Mouse (Mus musculus): ENCODE results near the gene Tubgcp3. TPM values are rescaled to one million over a fixed set of nuclear protein-coding genes. Genes with fewer than 3 reads are reported as not detected.
"Not testable (repeated sequence)": the region's sequence is repeated elsewhere in the genome, so short reads cannot be mapped to it uniquely, and the experiment has no call there.

Tubgcp3 gene
- polyA plus RNA-seq, 1 experiment from 2014 or later: 52.7 TPM

DNA sequence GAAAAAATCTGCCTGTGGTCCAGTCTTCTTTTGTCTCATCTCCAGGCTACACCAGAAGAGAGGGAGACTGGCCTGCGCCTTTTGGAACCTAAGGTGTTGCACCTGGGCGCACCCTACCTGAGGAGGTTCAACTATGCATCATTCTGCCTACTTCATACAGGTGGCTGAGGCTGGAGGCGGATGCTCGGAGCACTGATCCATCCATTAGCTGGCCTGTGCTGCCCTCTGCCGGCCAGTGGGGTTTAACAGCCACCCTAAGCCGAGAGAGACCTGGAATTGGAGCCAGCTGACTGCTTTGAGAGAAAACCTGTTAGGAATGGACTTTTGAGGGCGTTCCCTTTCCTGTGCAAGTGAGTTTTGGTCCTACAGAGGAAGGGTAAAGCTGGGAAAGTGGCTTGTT, 5.5 kb upstream of the Tubgcp3 start:
- Histone ChIP-seq H3K9ac (ENCODE audit: low read depth, low read length) (no peak overlapping the region), H3K4me3 (ENCODE audit: low read length) (no peak overlapping the region), H3K4me1 (ENCODE audit: control insufficient read depth, insufficient read depth, low read length) (no peaks in the 10 kb centered on the region), H3K9me3 (ENCODE audit: control insufficient read depth, low read length) (no peaks in the 10 kb centered on the region), H3K36me3 (ENCODE audit: control insufficient read depth, insufficient read depth, low read length) (no peaks in the 10 kb centered on the region), H3K4me2 (replicated peaks; ENCODE audit: low read depth, low read length) (no peak overlapping the region), H3K27me3 (ENCODE audit: control insufficient read depth, insufficient read depth, low read length) (no peaks in the 10 kb centered on the region), H3K27ac (ENCODE audit: low read depth, low read length) (no peak overlapping the region)
- ATAC-seq (ENCODE audit: low FRiP score, low TSS enrichment): peak; percentile 58
- 4% methylated on average over 7 of the region's 7 CpGs for WGBS

DNA sequence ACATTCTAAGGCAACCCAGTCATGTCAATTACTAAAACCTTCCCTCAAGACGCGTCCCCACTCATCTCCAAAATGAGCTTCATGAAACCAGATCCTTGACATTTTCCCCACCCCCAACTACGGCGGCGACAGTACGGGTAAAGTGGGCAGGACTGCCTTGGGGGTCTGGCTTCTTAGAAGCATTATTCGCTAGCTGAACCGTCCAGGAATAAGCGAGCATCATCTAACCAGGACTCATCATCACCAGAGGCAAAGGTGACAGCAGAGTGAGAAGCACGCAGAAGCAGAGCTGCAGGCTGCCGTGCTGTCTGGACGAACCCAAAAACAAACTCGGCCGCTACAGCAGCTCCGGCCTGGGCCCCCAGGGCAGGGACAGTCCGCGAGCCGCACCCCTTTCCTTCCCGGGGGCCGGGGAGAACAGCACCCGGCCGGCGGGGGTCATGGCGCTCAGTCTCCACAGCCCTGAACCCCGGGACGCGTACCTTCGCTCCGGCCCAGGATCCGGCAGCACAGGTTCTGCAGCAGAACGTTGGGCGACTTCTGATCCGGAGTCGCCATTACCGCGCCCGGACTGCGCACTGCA, 484 bp downstream of the Tubgcp3 start:
- H3K27ac ChIP-seq (ENCODE audit: low read depth, low read length): peak overlapping the region; percentile 65; the same call in 1 of the 2 replicates
- WGBS: 0% methylated on average over 38 of the region's 38 CpGs
- H3K27me3 ChIP-seq (ENCODE audit: control insufficient read depth, insufficient read depth, low read length): no peaks in the 10 kb centered on the region
- peak overlapping the region; percentile 94 for H3K4me3 ChIP-seq (ENCODE audit: low read length)
- H3K36me3 ChIP-seq (ENCODE audit: control insufficient read depth, insufficient read depth, low read length): no peaks in the 10 kb centered on the region
- peak; percentile 73; the same call in 1 of the 2 replicates for ATAC-seq (ENCODE audit: low FRiP score, low TSS enrichment)
- H3K4me1 ChIP-seq (ENCODE audit: control insufficient read depth, insufficient read depth, low read length): peaks cover 9% of the 10 kb centered on the region; the same call in 1 of the 2 replicates
- peak overlapping the region; percentile 73 for H3K4me2 ChIP-seq (replicated peaks; ENCODE audit: low read depth, low read length)
- H3K9ac ChIP-seq (ENCODE audit: low read depth, low read length): peak overlapping the region; percentile 91
- no peaks in the 10 kb centered on the region for H3K9me3 ChIP-seq (ENCODE audit: control insufficient read depth, low read length)

DNA sequence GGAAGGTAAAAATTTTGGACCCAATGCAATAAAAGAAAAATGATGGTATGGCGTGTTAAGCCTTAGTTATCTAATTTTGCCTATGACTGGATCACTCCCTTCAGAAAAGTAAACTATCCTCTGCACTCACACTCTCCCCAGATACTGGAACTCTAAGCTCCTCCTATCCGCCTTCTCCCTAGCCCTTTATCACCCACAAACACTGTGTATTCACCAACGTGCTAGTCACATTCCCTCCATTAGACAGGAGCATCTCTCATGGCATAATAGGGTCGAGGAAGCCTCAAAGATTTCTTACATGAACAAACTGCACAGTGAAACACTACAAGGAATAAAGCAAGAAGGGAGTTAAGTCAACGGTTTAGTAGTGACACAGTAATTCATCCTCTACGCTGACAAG, 1.1 kb downstream of the Tubgcp3 start:
- H3K9me3 ChIP-seq (ENCODE audit: control insufficient read depth, low read length): no peaks in the 10 kb centered on the region
- H3K27me3 ChIP-seq (ENCODE audit: control insufficient read depth, insufficient read depth, low read length): no peaks in the 10 kb centered on the region
- 34% methylated on average over 6 of the region's 6 CpGs for WGBS
- no peak overlapping the region for H3K27ac ChIP-seq (ENCODE audit: low read depth, low read length)
- H3K9ac ChIP-seq (ENCODE audit: low read depth, low read length): peak overlapping the region; percentile 91; the same call in 1 of the 2 replicates
- ATAC-seq (ENCODE audit: low FRiP score, low TSS enrichment): no peak
- no peaks in the 10 kb centered on the region for H3K36me3 ChIP-seq (ENCODE audit: control insufficient read depth, insufficient read depth, low read length)
- peak overlapping the region; percentile 94 for H3K4me3 ChIP-seq (ENCODE audit: low read length)
- peaks cover 9% of the 10 kb centered on the region; the same call in 1 of the 2 replicates for H3K4me1 ChIP-seq (ENCODE audit: control insufficient read depth, insufficient read depth, low read length)
- H3K4me2 ChIP-seq (replicated peaks; ENCODE audit: low read depth, low read length): peak overlapping the region; percentile 73

DNA sequence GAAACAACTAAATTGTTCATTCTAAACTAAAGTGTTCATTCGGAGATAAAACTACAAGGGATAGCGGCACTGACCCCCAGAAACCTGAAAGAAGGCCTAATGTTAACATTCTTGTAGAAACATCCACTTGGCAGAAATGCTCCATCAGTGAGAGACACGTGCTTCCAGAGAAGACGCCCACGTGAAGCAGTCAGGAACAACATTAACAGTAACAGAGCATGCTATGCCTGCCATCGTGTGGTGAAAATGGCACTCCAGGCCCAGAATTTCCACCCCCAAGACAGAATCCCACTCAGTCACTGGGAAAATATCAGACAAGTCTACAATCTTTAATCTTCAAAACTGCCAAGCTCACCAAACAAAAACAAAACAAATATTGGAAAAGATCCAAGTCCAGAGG, 3.2 kb downstream of the Tubgcp3 start:
- peaks cover 9% of the 10 kb centered on the region; the same call in 1 of the 2 replicates for H3K4me1 ChIP-seq (ENCODE audit: control insufficient read depth, insufficient read depth, low read length)
- H3K9me3 ChIP-seq (ENCODE audit: control insufficient read depth, low read length): no peaks in the 10 kb centered on the region
- no peak overlapping the region for H3K27ac ChIP-seq (ENCODE audit: low read depth, low read length)
- H3K4me2 ChIP-seq (replicated peaks; ENCODE audit: low read depth, low read length): no peak overlapping the region
- ATAC-seq (ENCODE audit: low FRiP score, low TSS enrichment): no peak
- no peak overlapping the region for H3K4me3 ChIP-seq (ENCODE audit: low read length)
- no peaks in the 10 kb centered on the region for H3K27me3 ChIP-seq (ENCODE audit: control insufficient read depth, insufficient read depth, low read length)
- 88% methylated on average over 6 of the region's 6 CpGs for WGBS
- no peaks in the 10 kb centered on the region for H3K36me3 ChIP-seq (ENCODE audit: control insufficient read depth, insufficient read depth, low read length)
- no peak overlapping the region for H3K9ac ChIP-seq (ENCODE audit: low read depth, low read length)

DNA sequence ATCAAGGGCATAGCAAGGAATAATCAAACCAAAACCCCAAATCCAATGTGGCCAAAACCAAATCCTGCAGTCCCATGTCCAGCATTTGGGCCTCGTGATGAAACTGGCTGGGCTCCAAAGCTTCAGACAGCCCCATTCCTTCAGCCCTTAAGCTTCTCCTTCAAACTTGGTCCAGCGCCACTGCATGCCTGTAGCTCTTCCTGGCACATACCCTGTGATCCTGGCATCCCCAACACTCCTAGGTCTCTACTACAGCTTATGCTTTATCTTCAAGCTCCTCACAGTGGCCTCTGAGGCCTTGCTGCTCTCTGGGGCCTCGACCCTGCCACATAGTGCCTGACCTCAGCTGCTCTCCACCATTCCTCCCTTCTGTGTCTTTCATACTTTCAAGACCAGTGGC, 5.5 kb downstream of the Tubgcp3 start:
- not testable (repeated sequence) for H3K27me3 ChIP-seq (ENCODE audit: control insufficient read depth, insufficient read depth, low read length); H3K4me2 ChIP-seq (replicated peaks; ENCODE audit: low read depth, low read length); H3K4me3 ChIP-seq (ENCODE audit: low read length); ATAC-seq (ENCODE audit: low FRiP score, low TSS enrichment); H3K9ac ChIP-seq (ENCODE audit: low read depth, low read length); H3K36me3 ChIP-seq (ENCODE audit: control insufficient read depth, insufficient read depth, low read length); H3K4me1 ChIP-seq (ENCODE audit: control insufficient read depth, insufficient read depth, low read length); H3K9me3 ChIP-seq (ENCODE audit: control insufficient read depth, low read length); H3K27ac ChIP-seq (ENCODE audit: low read depth, low read length)
- WGBS: 91% methylated on average over 3 of the region's 3 CpGs

DNA sequence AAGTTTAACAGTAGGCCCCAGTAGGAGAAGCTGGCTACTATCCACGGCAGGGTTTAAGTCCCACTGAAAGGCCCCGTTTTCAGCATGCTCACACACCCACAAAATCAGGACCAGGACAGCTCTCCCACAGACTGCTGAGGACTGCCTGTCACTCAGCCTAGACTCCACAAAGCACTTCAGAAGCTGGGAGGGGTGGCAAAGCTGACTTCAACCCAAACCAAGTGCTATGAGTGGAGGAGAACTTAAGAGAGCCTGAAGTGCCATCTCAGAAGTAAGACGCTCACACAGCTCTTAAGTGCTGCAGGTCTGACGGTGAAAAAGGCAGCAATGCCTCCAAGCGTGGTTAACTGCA, 9.0 kb downstream of the Tubgcp3 start:
- Histone ChIP-seq H3K27ac (ENCODE audit: low read depth, low read length) (no peak overlapping the region), H3K9me3 (ENCODE audit: control insufficient read depth, low read length) (no peaks in the 10 kb centered on the region), H3K4me2 (replicated peaks; ENCODE audit: low read depth, low read length) (no peak overlapping the region), H3K4me1 (ENCODE audit: control insufficient read depth, insufficient read depth, low read length) (0 out of 2 replicates have a peak, but pooled peaks cover 4% of the 10 kb centered on the region), H3K27me3 (ENCODE audit: control insufficient read depth, insufficient read depth, low read length) (no peaks in the 10 kb centered on the region), H3K4me3 (ENCODE audit: low read length) (no peak overlapping the region), H3K9ac (ENCODE audit: low read depth, low read length) (no peak overlapping the region), H3K36me3 (ENCODE audit: control insufficient read depth, insufficient read depth, low read length) (peaks cover 16% of the 10 kb centered on the region)
- WGBS: 71% methylated on average over 5 of the region's 5 CpGs
- ATAC-seq (ENCODE audit: low FRiP score, low TSS enrichment): no peak

DNA sequence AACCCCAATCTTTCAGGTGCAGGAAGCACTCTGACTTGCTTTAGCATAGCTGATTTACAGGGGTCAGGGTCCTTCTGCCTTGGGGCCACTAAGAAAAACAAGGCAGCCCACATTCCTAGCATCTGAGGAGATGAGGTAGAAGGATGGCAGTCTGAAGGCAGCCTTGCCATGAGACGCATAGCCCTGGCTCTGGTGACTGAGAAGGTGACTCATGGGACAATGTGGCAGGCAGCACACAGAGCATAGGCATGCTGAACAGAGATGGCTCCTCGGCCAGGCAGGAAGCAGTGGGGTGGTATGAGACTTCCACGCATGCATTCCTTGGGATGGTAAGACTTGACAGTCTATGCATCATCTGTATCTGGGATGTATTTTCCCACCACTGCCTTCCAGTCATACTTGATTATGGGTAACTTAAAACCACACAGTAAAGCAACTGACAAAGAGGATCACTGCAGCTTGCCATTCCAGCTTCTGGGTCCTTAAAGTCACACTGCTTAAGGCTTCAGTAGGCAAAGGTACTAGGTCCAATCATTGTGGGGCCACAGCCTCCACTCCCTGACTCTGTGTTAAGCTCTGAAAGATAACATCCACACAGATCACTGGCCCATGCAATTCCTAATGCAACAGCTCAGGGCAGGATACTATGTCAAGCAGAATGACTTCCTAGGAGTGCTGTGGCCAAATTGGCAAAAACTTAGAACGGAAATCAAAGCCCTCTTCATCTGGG, 9.5 kb downstream of the Tubgcp3 start:
- H3K4me2 ChIP-seq (replicated peaks; ENCODE audit: low read depth, low read length): no peak overlapping the region
- H3K4me3 ChIP-seq (ENCODE audit: low read length): no peak overlapping the region
- WGBS: 44% methylated on average over 4 of the region's 4 CpGs
- ATAC-seq (ENCODE audit: low FRiP score, low TSS enrichment): no peak
- H3K4me1 ChIP-seq (ENCODE audit: control insufficient read depth, insufficient read depth, low read length): 0 out of 2 replicates have a peak, but pooled peaks cover 3% of the 10 kb centered on the region
- H3K27ac ChIP-seq (ENCODE audit: low read depth, low read length): no peak overlapping the region
- H3K36me3 ChIP-seq (ENCODE audit: control insufficient read depth, insufficient read depth, low read length): peaks cover 22% of the 10 kb centered on the region
- no peak overlapping the region for H3K9ac ChIP-seq (ENCODE audit: low read depth, low read length)
- no peaks in the 10 kb centered on the region for H3K9me3 ChIP-seq (ENCODE audit: control insufficient read depth, low read length)
- H3K27me3 ChIP-seq (ENCODE audit: control insufficient read depth, insufficient read depth, low read length): no peaks in the 10 kb centered on the region

DNA sequence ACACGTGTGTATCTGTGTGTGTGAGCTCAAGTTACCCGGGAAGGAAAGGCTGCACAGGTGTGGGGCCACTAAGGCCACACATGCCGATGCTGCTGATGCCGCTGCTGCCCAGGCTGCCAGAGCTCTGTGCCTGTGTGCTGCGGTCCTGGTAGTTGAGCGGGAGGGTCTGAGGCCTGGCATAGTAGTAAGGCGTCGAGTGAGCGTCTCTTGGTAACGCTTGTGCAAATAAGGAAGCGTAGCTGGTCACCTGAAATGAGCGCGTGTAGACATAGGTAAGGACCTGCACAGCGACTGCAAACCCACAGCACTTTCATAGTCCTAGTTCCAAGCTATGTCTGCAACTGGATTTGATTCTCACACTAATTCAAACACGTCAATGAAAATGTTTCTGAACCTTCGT, 14.6 kb downstream of the Tubgcp3 start:
- no peak overlapping the region for H3K9ac ChIP-seq (ENCODE audit: low read depth, low read length)
- H3K9me3 ChIP-seq (ENCODE audit: control insufficient read depth, low read length): no peaks in the 10 kb centered on the region
- H3K36me3 ChIP-seq (ENCODE audit: control insufficient read depth, insufficient read depth, low read length): peaks cover 67% of the 10 kb centered on the region
- no peaks in the 10 kb centered on the region for H3K4me1 ChIP-seq (ENCODE audit: control insufficient read depth, insufficient read depth, low read length)
- ATAC-seq (ENCODE audit: low FRiP score, low TSS enrichment): no peak
- H3K4me3 ChIP-seq (ENCODE audit: low read length): no peak overlapping the region
- H3K27me3 ChIP-seq (ENCODE audit: control insufficient read depth, insufficient read depth, low read length): no peaks in the 10 kb centered on the region
- WGBS: 96% methylated on average over 16 of the region's 16 CpGs
- no peak overlapping the region for H3K4me2 ChIP-seq (replicated peaks; ENCODE audit: low read depth, low read length)
- no peak overlapping the region for H3K27ac ChIP-seq (ENCODE audit: low read depth, low read length)

DNA sequence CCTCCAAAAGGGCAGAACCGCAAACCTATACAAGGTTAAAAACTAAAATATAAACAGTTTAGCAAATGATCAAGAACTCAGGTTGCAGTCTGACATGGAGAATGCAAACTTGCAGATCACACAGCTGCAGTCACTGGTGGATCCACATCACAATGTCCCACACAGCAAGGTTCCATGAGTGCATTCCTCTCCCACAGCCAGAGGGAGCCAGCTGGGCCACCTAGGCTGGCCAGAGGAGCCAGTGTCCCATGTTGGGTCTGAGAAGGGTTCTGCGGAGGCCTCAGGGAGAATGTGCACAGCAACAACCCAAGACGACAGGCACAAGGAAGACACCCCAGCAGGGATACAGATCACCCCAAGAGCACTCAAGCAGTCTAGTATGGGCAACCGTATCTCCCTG, 20.8 kb downstream of the Tubgcp3 start:
- Histone ChIP-seq H3K4me2 (replicated peaks; ENCODE audit: low read depth, low read length) (no peak overlapping the region), H3K9me3 (ENCODE audit: control insufficient read depth, low read length) (no peaks in the 10 kb centered on the region), H3K9ac (ENCODE audit: low read depth, low read length) (no peak overlapping the region), H3K4me3 (ENCODE audit: low read length) (no peak overlapping the region), H3K36me3 (ENCODE audit: control insufficient read depth, insufficient read depth, low read length) (peaks cover 85% of the 10 kb centered on the region), H3K27ac (ENCODE audit: low read depth, low read length) (no peak overlapping the region), H3K27me3 (ENCODE audit: control insufficient read depth, insufficient read depth, low read length) (no peaks in the 10 kb centered on the region), H3K4me1 (ENCODE audit: control insufficient read depth, insufficient read depth, low read length) (no peaks in the 10 kb centered on the region)
- 58% methylated on average over 4 of the region's 4 CpGs for WGBS
- no peak for ATAC-seq (ENCODE audit: low FRiP score, low TSS enrichment)

Data from kidney, embryonic 14.5 days (tissue).